Mouse (Mus musculus): ENCODE data around the gene Ran. TPM values are rescaled to one million over a fixed set of nuclear protein-coding genes. Genes with fewer than 3 reads are reported as not detected.

Gene Ran
- total RNA-seq, 2 experiments from 2014 or later, result 152 to 343 TPM

DNA sequence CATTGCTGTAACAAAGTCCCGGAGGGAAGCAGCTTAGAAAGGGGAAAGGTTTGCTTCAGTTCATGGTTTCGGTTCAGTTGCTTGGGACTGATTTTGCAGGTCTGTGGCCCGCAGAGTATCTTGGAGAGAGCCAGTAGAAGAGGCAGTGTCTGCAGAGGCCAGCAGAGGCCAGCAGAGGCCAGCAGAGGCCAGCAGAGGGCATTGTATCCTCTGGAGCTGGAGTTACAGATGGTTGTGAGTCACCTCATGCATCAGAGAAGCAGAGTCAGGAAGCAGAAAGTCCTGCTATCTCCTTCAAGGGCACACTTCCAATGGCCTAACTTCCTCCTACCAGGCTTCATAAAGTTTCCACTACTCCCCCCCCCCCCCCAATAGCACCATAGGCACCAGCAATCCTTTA is 39.2 kb downstream of the Ran start:
- no peak for ATAC-seq (replicated peaks; ENCODE audit: low FRiP score, poor library complexity, severe bottlenecking)

DNA sequence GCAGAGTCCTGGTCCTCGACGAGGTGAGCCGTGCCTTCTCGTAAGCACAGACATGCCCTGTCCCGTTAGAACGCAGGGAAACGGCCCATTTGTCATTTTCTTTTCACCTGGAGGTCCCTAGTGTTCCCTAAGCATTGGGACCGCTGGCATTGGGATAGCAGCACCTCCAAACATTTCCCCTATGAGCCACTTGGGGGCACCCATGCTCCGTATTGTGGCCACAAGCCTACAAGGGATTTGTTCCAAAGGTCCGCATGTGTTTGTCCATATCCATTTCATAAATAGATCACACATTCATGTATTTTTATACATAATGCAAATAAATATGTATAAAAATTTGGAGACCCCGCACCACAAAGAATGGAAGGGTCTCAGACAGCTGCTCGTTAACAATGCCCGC is 41.7 kb downstream of the Ran start:
- ATAC-seq (replicated peaks; ENCODE audit: low FRiP score, poor library complexity, severe bottlenecking), result no peak

DNA sequence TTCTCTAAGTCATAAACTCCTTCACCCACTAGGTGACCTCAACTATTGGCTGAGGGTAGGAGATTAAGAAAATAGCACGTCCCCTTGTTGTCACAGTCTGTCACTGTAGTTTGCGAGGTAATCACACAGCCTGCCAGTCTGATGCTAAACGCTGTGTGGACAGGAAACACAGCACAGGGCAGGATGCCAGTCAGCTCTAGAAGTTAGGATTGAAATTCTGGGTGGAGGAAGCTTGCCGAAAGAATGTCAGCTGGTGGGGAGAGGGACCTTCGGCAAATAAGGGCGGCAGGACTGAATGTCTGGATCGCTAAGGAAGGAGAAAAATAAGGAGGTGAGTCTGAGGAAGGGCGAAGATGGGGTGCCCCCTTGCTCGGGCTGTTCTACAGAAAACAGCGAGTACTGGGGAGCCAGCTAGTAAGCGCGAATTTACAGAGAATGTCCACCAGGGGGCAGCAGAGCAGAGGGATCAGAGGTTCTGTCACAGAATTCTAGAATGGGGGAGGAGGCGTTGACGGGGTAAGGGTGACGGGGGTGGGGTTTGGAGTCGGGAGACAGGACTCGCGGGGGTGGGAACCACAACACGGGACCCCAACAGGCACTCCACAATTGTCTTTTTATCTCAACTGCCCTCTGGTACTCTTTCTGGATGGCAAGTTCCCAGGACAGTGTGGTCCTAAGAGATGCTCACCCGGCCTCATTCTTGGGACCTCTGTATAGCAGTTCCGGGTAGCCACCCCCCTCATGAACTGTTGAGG is 43.3 kb downstream of the Ran start:
- peak; percentile 72 for ATAC-seq (replicated peaks; ENCODE audit: low FRiP score, poor library complexity, severe bottlenecking)

DNA sequence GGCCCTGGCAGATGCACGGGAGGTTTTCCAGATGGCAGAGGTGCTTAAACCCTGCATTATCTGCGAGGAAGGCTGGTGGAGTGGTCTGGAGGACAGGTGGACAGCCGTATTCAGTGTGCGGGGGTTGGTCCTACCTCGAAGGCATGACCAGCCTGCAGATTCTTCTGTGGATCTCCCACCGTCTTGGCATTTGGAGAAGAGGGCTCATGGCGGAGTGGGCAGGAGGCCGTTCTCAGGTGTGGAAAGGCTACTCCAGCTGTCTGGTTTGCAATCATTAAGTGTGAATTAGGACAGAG is 43.9 kb downstream of the Ran start:
- ATAC-seq (replicated peaks; ENCODE audit: low FRiP score, poor library complexity, severe bottlenecking), result no peak

DNA sequence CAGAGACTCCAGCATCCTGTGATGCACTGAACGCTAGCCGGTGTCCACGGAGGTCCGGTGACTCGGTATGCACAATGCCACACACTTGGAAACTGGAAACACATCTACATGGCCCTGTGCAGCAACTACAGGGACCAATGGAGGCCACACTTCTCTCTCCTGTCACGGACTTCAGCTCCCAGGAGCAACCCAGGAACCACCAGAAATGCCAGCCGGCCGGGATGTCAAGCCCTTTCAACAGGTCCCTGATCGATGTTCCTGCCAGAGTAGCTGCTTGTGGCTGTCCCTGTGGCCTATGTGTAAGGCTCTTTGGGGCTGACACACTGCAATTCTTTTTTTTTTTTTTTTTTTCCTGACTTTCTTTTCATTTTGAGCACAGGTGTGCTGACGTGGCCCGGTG is 44.3 kb downstream of the Ran start:
- ATAC-seq (replicated peaks; ENCODE audit: low FRiP score, poor library complexity, severe bottlenecking), result no peak

DNA sequence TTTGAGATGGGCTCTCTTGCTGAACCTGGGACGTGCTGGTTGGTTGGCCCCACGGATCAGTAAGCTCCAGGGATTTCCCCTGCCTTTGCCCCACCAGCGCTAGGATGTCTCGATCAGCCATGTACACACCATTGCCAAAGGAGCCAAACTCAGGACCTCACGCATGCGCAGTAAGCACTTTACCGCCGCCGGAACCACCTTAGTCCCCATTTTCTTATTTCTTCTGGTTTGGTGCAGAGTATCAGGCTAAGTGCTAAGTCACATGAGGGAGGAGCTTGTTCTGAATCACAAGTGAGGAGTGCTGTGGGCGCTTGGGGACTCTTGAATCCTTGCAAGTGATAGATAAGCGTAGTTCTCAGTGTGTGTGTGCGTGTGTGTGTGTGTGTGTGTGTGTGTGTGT is 45.4 kb downstream of the Ran start:
- ATAC-seq (replicated peaks; ENCODE audit: low FRiP score, poor library complexity, severe bottlenecking), result no peak

DNA sequence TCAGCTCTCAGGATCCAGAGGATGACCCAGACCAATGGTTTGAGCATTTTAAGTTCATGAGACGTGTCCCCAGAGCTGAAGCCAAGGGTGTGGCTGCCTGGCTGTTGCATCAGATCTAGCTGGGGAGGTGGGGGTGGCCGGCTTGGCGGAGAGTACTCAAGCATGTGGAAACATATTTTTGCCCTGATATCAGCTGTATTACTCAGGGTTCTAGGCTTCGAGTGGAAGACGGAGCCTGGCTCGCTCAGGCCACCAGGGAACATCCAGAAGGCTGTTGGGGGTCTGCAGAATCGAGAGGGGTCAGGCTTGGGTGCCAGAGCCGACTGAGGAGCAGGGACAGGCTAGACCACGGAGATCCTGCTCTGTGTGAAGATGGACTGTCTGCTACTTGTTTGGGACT is 46.1 kb downstream of the Ran start:
- no peak for ATAC-seq (replicated peaks; ENCODE audit: low FRiP score, poor library complexity, severe bottlenecking)

DNA sequence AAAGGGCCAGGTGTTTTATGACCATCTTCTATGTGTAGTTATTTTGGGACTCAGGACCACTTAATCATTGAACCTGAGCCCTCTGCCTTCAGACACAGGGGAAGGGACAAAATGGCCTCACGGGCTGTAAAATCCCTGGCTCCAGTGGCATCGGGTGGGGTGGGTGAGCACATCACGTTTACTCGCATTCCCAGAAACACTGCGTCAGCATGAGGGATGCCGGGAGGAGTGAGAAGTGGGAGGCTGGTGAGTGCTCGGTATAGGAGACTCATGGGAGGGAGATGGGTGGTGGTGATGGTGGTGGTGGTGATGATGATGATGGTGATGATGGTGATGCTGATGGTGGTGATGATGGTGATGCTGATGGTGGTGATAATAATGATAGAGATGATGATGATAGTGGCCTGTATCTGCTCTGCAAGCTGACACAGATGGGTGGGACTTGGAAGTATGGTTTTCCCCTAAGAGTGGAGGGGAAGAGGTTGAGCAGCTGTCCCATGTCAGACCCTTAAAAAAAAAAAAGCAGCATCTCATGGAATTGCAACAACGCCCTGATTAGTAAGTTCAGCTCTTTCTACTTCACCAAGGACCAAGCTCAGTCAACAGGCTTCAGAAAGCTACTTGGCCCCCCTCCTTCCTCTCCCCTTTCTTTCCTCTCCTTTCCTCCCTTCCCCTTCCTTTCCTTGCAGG is 46.8 kb downstream of the Ran start:
- ATAC-seq (replicated peaks; ENCODE audit: low FRiP score, poor library complexity, severe bottlenecking), result no peak

DNA sequence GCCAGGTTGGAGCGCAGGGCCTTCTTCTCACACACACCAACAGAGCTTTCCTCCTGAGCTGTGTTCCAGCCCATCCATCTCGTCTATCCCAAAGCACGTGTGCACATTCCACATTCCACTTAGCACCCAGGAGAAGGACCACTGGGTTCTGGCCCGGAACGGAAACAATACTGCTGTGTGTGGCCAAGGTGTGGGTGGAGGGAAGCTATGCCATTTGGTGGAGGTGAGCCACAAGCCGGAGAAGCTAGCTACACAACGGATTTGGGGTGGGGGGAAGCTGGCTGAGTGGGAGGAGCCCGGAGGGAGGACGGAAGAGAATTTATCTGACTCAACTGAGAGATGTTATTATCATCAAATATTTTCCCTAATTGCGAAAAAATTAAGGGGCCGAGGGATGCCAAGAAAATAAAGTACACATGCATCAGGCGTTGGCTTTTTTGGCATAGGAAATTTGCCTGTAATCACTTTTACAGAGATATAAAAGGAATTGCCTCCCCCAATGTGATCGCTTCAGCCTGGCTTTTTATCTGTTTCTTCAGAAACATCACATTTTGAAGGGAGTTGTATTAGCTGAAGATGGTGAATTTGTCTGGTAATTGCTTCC is 47.5 kb downstream of the Ran start:
- ATAC-seq (replicated peaks; ENCODE audit: low FRiP score, poor library complexity, severe bottlenecking), result no peak

DNA sequence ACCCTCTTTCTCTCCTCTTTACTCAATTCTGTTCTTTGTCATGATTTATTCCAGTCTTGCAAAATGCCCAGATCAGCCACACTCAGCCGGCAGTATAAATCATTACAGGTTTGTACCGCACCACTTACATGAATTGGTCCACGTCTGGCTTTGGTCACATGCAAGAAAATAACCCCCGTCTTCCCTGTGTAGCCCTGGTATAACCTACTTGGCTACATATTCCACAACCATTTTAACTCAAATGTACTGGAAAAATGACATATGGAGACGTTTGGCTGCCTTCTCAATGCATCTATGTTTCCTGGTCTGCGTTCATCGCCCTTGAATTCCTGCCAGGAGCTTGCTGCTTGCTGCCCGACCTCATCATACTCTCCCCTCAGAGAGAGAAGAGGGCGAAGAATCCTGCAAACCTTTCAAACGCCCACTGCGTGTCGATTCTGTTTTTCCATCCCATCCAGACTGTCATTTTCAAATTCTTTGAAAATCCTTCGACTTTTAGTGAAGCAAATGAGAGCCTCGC is 52.0 kb downstream of the Ran start:
- no peak for ATAC-seq (replicated peaks; ENCODE audit: low FRiP score, poor library complexity, severe bottlenecking)

DNA sequence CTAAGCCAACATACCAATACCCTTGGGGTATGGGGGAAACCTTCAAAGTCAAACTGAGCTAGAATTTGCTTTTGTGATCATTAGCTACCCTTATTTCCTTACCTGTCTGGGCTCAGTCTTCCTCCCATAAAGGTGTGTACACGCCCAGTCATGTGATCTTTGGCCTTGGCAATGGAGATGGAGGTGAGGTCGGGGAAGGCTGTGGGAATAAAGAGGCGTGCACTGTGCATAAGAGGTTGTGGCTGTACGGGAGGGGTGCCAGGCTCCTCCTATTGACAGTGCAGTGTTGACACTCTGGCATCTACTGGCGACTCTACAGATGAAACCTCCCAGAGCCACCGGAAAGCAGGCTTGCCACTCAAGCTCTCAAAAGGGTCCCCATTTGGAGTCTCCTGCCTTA is 53.5 kb downstream of the Ran start:
- no peak for ATAC-seq (replicated peaks; ENCODE audit: low FRiP score, poor library complexity, severe bottlenecking)

Other genes starting within 250 kb of the Ran start
- gene Rimbp2, start 66.6 kb upstream of the Ran start, total RNA-seq (2015; ENCODE audit: low replicate concordance), result 1.3 TPM in 1 of 2 replicates, not detected in the other
- not detected in 2 replicates for gene Rimbp2, start 66.6 kb upstream of the Ran start, total RNA-seq (2017; ENCODE audit: low replicate concordance)
- 224 and 258 TPM in 2 replicates for gene Stx2, start 11.5 kb upstream of the Ran start, total RNA-seq (2015; ENCODE audit: low replicate concordance)
- 312 and 368 TPM in 2 replicates for gene Stx2, start 11.5 kb upstream of the Ran start, total RNA-seq (2017; ENCODE audit: low replicate concordance)
- gene Adgrd1, start 76.7 kb downstream of the Ran start, total RNA-seq (2015; ENCODE audit: low replicate concordance), result 2.1 and 2.2 TPM in 2 replicates
- 0.39 and 1.2 TPM in 2 replicates for gene Adgrd1, start 76.7 kb downstream of the Ran start, total RNA-seq (2017; ENCODE audit: low replicate concordance)

Measured in erythroid progenitor cell, adult 5-6 weeks (primary cell).